Mouse (Mus musculus) C2C12 (cell line): ENCODE data around the gene Gm10188. TPM values are rescaled to one million over a fixed set of nuclear protein-coding genes. Genes with fewer than 3 reads are reported as not detected.

Source experiments
- H3K27me3 ChIP-seq: one replicate; pipeline ENCODE4 v1.6.1; 2011; ENCODE audit not compliant: control insufficient read depth, insufficient read depth, insufficient read length
- H3K36me3 ChIP-seq: one replicate; pipeline ENCODE4 v1.6.1; 2011; ENCODE audit not compliant: control insufficient read depth, insufficient read depth
- H3K4me3 ChIP-seq: one replicate; pipeline ENCODE4 v1.5.1; 2011; ENCODE audit warnings: mild to moderate bottlenecking, control low read depth; ENCODE audit not compliant: poor library complexity, insufficient read depth, severe bottlenecking
- H3K79me2 ChIP-seq: one replicate; pipeline ENCODE4 v1.6.1; 2011; ENCODE audit not compliant: control insufficient read depth, insufficient read depth
- H3K79me3 ChIP-seq: one replicate; pipeline ENCODE4 v1.6.1; 2011; ENCODE audit warnings: low read depth, control low read depth
- H3ac ChIP-seq: one replicate; pipeline ENCODE3; 2011; ENCODE audit warnings: low read depth; ENCODE audit not compliant: control insufficient read depth, insufficient read length
- CEBPB ChIP-seq: IDR thresholded peaks from one replicate; pipeline ENCODE4 v1.6.1; 2011; ENCODE audit warnings: low read depth, mild to moderate bottlenecking, control low read depth, moderate library complexity
- CTCF ChIP-seq: IDR thresholded peaks from one replicate; pipeline ENCODE4 v1.5.1; 2011; ENCODE audit not compliant: control insufficient read depth, insufficient read depth, insufficient read length
- FOSL1 ChIP-seq: IDR thresholded peaks from one replicate; pipeline ENCODE4 v1.8.0; 2011; ENCODE audit warnings: mild to moderate bottlenecking, low read length; ENCODE audit not compliant: poor library complexity, insufficient read depth, severe bottlenecking
- MAX ChIP-seq: IDR thresholded peaks from one replicate; pipeline ENCODE4 v1.6.1; 2011; ENCODE audit warnings: mild to moderate bottlenecking, control low read depth
- MYOD1 ChIP-seq: IDR thresholded peaks from one replicate; pipeline ENCODE4 v1.6.1; 2011; ENCODE audit warnings: low read depth; ENCODE audit not compliant: control insufficient read depth, insufficient read length
- MYOG ChIP-seq: IDR thresholded peaks from one replicate; pipeline ENCODE4 v1.6.1; 2011; ENCODE audit not compliant: control insufficient read depth, insufficient read length; ENCODE audit errors: extremely low read depth
- USF1 ChIP-seq: IDR thresholded peaks from one replicate; pipeline ENCODE4 v1.6.1; 2011; ENCODE audit warnings: low read depth, mild to moderate bottlenecking, control low read depth, moderate library complexity
- long read RNA-seq, 2 experiments: library from polyadenylated mRNA; unstranded; transcript quantifications; one replicate each; pipeline ENCODE4 v2.0.0; 2019 to 2020
- polyA plus RNA-seq: library from polyadenylated mRNA; unstranded; fragments of >200 nt; fragmentation: generic; extraction: Trizol; gene quantifications from one replicate; pipeline ENCODE4 v1.2.1, GENCODE M21; 2012; ENCODE audit warnings: missing spikeins

Gm10188 gene
- polyA plus RNA-seq: not detected
- long read RNA-seq, experiment 1: 0 reads
- long read RNA-seq, experiment 2: 0 reads

DNA sequence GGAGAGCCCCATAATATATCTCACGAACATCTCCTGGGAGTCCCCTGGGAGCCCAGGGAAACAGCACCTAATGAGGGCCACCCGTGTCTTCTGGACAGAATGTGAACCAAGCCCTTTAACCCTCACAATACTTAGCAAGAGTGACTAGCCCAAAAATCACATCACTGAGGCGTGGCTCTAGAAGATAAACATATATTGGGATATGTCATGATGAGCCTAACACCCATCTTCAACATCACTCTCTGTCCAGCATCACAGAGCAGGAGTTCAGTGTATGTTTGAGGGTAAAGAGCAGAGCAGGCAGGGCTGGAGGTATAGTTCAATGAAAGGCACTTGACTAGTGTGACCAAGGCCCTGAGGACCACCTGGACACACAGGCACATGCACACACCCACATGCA lies at the start of gene Gm10188:
Gm10188 (minus strand) TSS at position 101 of the 400 bp plus-strand sequence.
- TF ChIP-seq USF1 (no peak), MYOG (no peak), CEBPB (no peak), FOSL1 (no peak)
- Histone ChIP-seq H3K27me3 (no peaks in the 10 kb centered on the region), H3K4me3 (no peak within 1 kb of the TSS), H3K79me3 (no peaks in the 10 kb centered on the region), H3K79me2 (no peaks in the 10 kb centered on the region), H3ac (no peak within 1 kb of the TSS), H3K36me3 (no peaks in the 10 kb centered on the region)

GRCm38 (mm10) chr1:132277124-132277523 lies 47.6 kb upstream of the Gm10188 start:
- no peaks in the 10 kb centered on the region for H3K79me3 ChIP-seq
- H3K4me3 ChIP-seq: no peak overlapping the region
- no peaks in the 10 kb centered on the region for H3K79me2 ChIP-seq
- H3K27me3 ChIP-seq: no peaks in the 10 kb centered on the region
- H3K36me3 ChIP-seq: peaks cover 24% of the 10 kb centered on the region
- no peak overlapping the region for H3ac ChIP-seq
- TF ChIP-seq CEBPB (no peak), USF1 (no peak)

DNA sequence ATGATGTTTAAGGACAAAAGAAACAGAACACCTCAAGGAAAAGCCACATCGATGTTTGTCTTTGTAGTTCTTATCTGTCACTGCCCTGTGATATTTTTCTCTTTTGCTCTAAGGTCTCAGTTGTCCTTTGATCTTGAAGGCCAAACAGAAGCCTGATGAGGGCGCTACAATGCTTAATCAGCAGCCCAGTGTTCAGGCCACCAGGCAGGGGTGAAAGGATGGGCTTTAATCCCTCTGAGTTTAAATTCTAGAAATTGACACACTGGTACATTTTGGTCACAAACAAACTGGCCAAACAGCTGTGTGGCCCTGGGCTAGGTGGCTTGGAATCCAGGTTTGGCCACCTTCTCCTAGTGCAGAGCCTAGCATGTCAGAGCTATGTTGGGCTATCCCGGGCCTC lies 47.1 kb upstream of the Gm10188 start:
- no peaks in the 10 kb centered on the region for H3K27me3 ChIP-seq

GRCm38 (mm10) chr1:132271237-132271636 lies 41.7 kb upstream of the Gm10188 start:
- Histone ChIP-seq H3K79me2 (no peaks in the 10 kb centered on the region), H3K36me3 (peaks cover 4% of the 10 kb centered on the region), H3K27me3 (no peaks in the 10 kb centered on the region), H3ac (no peak overlapping the region), H3K4me3 (no peak overlapping the region), H3K79me3 (no peaks in the 10 kb centered on the region)
- TF ChIP-seq FOSL1 (no peak), USF1 (no peak), MYOD1 (no peak), MYOG (no peak), CTCF (no peak), CEBPB (no peak), MAX (no peak)

More for the DNA sequence above, 47.1 kb upstream of the Gm10188 start:
- H3K79me3 ChIP-seq: no peaks in the 10 kb centered on the region
- no peak overlapping the region for H3ac ChIP-seq
- no peaks in the 10 kb centered on the region for H3K79me2 ChIP-seq
- TF ChIP-seq USF1 (no peak), MYOG (no peak), MAX (no peak), CEBPB (no peak), CTCF (no peak), MYOD1 (no peak)
- no peak overlapping the region for H3K4me3 ChIP-seq
- peaks cover 20% of the 10 kb centered on the region for H3K36me3 ChIP-seq

DNA sequence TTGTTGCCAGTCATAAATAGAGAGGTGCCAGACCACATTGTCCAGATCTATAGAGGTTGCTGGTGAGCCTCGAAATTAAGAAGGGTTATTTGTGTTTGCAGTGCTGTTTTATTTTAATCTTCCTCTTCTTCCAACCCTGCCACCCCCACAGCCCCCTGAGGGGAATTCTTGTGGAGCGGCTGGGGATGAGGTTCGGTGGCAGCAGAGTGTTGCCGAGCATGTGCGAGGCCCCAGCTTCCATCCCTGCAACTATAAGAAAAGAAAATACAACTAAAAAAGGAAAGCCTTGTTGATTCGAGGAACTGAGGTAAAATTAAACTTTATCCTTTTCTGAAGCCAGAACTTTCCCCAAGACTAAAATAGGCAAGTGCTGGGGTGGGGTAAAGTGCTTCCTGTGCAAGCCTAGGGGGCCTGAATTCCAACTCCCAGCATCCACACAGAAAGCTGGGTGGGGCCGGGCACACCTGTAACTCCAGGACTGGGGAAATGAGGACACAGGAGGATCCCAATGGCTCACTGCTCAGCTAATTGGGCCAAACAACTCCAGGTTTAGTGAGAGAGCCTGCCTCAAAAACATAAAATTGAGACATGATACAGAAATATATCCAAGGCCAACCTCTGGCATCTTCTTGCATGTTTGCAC lies 39.0 kb upstream of the Gm10188 start:
- TF ChIP-seq CEBPB (no peak), MAX (no peak)
- Histone ChIP-seq H3ac (no peak overlapping the region), H3K4me3 (no peak overlapping the region), H3K27me3 (no peaks in the 10 kb centered on the region), H3K79me2 (no peaks in the 10 kb centered on the region), H3K36me3 (no peaks in the 10 kb centered on the region), H3K79me3 (no peaks in the 10 kb centered on the region)

DNA sequence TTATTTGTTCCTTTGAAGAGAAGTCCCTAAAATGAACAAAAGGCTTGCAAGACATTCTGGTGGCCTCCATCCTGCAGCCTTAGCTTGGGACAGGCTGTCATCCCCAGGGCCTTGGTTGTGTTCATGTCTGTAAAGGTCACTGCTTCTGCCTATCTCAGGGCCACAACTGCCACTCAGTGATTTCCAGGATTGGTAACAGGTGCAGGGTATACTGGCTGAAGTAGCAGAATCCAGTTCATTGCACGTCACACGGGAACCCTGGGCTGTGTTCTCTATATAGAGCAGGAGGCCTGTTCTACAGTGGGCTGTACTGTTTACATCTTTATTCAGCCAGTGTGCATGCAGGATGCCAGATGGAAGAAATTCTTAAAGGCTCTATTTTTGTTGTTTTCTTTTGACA lies 38.4 kb upstream of the Gm10188 start:
- TF ChIP-seq MAX (no peak), USF1 (no peak), CTCF (no peak), MYOD1 (no peak), FOSL1 (no peak), MYOG (no peak), CEBPB (no peak)
- H3ac ChIP-seq: no peak overlapping the region
- H3K36me3 ChIP-seq: no peaks in the 10 kb centered on the region
- no peaks in the 10 kb centered on the region for H3K79me3 ChIP-seq
- H3K27me3 ChIP-seq: no peaks in the 10 kb centered on the region
- H3K4me3 ChIP-seq: no peak overlapping the region
- H3K79me2 ChIP-seq: no peaks in the 10 kb centered on the region
